Mouse (Mus musculus): ENCODE data around the gene Mfge8.

The Mfge8 gene

GRCm38 (mm10) chr7:79129883-79130282, 19.0 kb downstream of the Mfge8 start:
- DNase-seq, result peak; percentile 50 to 52

DNA sequence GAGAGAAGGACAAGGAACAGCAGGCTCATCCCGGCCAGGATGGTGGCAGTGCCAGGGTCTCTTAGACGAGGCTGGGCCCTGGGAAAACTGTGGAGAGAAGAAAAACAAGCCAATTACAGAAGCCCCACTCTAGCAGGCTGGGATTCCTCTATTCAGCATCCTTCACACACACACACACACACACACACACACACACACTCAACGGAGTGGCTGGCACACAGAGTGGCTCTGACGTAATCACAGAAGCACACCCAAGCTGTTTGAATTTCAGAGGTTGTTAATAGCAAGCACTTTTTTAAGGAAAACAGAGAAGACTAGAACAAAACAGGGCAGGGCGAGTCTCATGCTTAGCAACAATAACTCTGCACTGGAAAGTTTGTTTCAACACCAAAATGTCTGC, 25.4 kb downstream of the Mfge8 start:
- DNase-seq, result no peak

GRCm38 (mm10) chr7:79113848-79114247, 35.0 kb downstream of the Mfge8 start:
- DNase-seq, result peak; percentile 23 to 40

DNA sequence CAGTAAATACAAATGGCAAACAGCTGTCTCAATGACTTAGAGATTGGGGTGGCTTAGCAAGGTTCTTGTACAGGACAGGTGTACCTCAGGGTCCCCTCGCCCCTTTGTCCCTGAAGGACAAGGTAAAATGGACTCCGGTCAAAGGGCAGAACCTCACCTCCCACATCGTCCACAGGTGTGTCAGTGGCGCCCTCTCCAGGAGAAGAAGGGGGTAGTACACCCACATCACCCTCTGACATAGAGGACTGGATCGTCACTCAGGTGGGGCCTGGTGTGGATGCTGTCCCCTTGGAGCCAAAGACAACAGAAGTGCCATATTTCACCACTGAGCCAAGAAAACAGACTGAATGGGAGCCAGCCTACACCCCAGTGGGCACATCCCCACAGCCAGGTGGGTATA, 52.4 kb downstream of the Mfge8 start:
- DNase-seq, result no peak

DNA sequence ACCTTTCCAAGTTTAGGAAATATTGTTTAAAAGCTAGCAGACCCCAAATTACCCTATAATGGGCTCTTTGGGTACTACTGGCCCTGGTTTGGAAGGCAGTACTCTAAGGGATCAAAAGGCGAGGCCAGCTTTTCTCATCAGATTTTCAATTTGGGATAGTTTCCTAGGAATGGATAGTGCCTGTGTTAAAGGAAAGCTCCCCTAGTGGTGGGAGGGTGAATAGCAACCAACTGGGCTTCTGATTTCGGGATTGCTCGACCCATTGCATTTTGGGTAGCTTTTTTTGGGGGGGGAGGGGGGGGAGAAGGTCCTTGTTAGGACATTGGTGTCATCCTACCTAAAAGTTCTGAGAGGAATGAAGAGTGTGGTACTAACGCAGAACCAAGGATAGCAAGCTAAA, 59.7 kb downstream of the Mfge8 start:
- DNase-seq, result peak; percentile 59 to 68
